Mouse (Mus musculus): ENCODE results near the gene Polr3gl. TPM values are rescaled to one million over a fixed set of nuclear protein-coding genes. Genes with fewer than 3 reads are reported as not detected.

Gene Polr3gl
- polyA plus RNA-seq, 1 experiment = 15.4 TPM

- no peak for TF ChIP-seq GATA1 (IDR thresholded peaks at IDR 0.05; ENCODE audit: borderline replicate concordance, low read length)
- no peak for TF ChIP-seq FLI1 (IDR thresholded peaks at IDR 0.05; ENCODE audit: low read length)
- Histone ChIP-seq H3K27me3 (replicated peaks) (peaks cover under 1% of the 10 kb centered on the region), H3K36me3 (replicated peaks; ENCODE audit: low read length) (no peaks in the 10 kb centered on the region), H3K9me3 (no peaks in the 10 kb centered on the region), H3K4me1 (peaks cover 56% of the 10 kb centered on the region), H3K4me3 (replicated peaks) (no peak overlapping the region)
These were observed 42.1 kb downstream of the Polr3gl start for GRCm38 (mm10) chr3:96551890-96552289.

GRCm38 (mm10) chr3:96551203-96551602, 42.8 kb downstream of the Polr3gl start:
- peak overlapping the region; percentile 50 for H3K4me3 ChIP-seq (replicated peaks)
- H3K4me1 ChIP-seq = peaks cover 55% of the 10 kb centered on the region
- H3K9me3 ChIP-seq = no peaks in the 10 kb centered on the region
- no peaks in the 10 kb centered on the region for H3K36me3 ChIP-seq (replicated peaks; ENCODE audit: low read length)
- TF ChIP-seq GATA1 (IDR thresholded peaks at IDR 0.05; ENCODE audit: borderline replicate concordance, low read length) (no peak), FLI1 (IDR thresholded peaks at IDR 0.05; ENCODE audit: low read length) (no peak)
- H3K27me3 ChIP-seq (replicated peaks) = peaks cover 2% of the 10 kb centered on the region

- peaks cover 49% of the 10 kb centered on the region for H3K4me1 ChIP-seq
- H3K36me3 ChIP-seq (replicated peaks; ENCODE audit: low read length) = no peaks in the 10 kb centered on the region
- H3K4me3 ChIP-seq (replicated peaks) = no peak overlapping the region
- H3K27me3 ChIP-seq (replicated peaks) = peaks cover 4% of the 10 kb centered on the region
- TF ChIP-seq FLI1 (IDR thresholded peaks at IDR 0.05; ENCODE audit: low read length) (no peak), GATA1 (IDR thresholded peaks at IDR 0.05; ENCODE audit: borderline replicate concordance, low read length) (no peak)
- H3K9me3 ChIP-seq = no peaks in the 10 kb centered on the region
These were observed 44.6 kb downstream of the Polr3gl start for GRCm38 (mm10) chr3:96549346-96549745.

- no peak for TF ChIP-seq FLI1 (IDR thresholded peaks at IDR 0.05; ENCODE audit: low read length)
- TF ChIP-seq GATA1 (IDR thresholded peaks at IDR 0.05; ENCODE audit: borderline replicate concordance, low read length) = no peak
- Histone ChIP-seq H3K4me1 (peaks cover 44% of the 10 kb centered on the region), H3K27me3 (replicated peaks) (peaks cover 10% of the 10 kb centered on the region), H3K36me3 (replicated peaks; ENCODE audit: low read length) (no peaks in the 10 kb centered on the region), H3K9me3 (peaks cover 3% of the 10 kb centered on the region), H3K4me3 (replicated peaks) (no peak overlapping the region)
These were observed 45.2 kb downstream of the Polr3gl start for GRCm38 (mm10) chr3:96548824-96549223.

- TF ChIP-seq GATA1 (IDR thresholded peaks at IDR 0.05; ENCODE audit: borderline replicate concordance, low read length) (no peak), FLI1 (IDR thresholded peaks at IDR 0.05; ENCODE audit: low read length) (no peak)
- H3K9me3 ChIP-seq = peaks cover 3% of the 10 kb centered on the region
- H3K27me3 ChIP-seq (replicated peaks) = peaks cover 22% of the 10 kb centered on the region
- H3K4me3 ChIP-seq (replicated peaks) = peak overlapping the region; percentile 71
- H3K4me1 ChIP-seq = peaks cover 38% of the 10 kb centered on the region
- no peaks in the 10 kb centered on the region for H3K36me3 ChIP-seq (replicated peaks; ENCODE audit: low read length)
These were observed 46.5 kb downstream of the Polr3gl start for GRCm38 (mm10) chr3:96547389-96547960.

- H3K4me3 ChIP-seq (replicated peaks) = peak overlapping the region; percentile 16
- peaks cover 26% of the 10 kb centered on the region for H3K27me3 ChIP-seq (replicated peaks)
- peaks cover 36% of the 10 kb centered on the region for H3K4me1 ChIP-seq
- no peaks in the 10 kb centered on the region for H3K36me3 ChIP-seq (replicated peaks; ENCODE audit: low read length)
- TF ChIP-seq FLI1 (IDR thresholded peaks at IDR 0.05; ENCODE audit: low read length) (no peak), GATA1 (IDR thresholded peaks at IDR 0.05; ENCODE audit: borderline replicate concordance, low read length) (no peak)
- peaks cover 3% of the 10 kb centered on the region for H3K9me3 ChIP-seq
These were observed 47.1 kb downstream of the Polr3gl start for GRCm38 (mm10) chr3:96546880-96547279.

- no peak for TF ChIP-seq GATA1 (IDR thresholded peaks at IDR 0.05; ENCODE audit: borderline replicate concordance, low read length)
- no peak for TF ChIP-seq FLI1 (IDR thresholded peaks at IDR 0.05; ENCODE audit: low read length)
- Histone ChIP-seq H3K4me1 (peaks cover 24% of the 10 kb centered on the region), H3K4me3 (replicated peaks) (no peak overlapping the region), H3K9me3 (peaks cover 3% of the 10 kb centered on the region), H3K36me3 (replicated peaks; ENCODE audit: low read length) (no peaks in the 10 kb centered on the region), H3K27me3 (replicated peaks) (peaks cover 33% of the 10 kb centered on the region)
These were observed 48.4 kb downstream of the Polr3gl start for GRCm38 (mm10) chr3:96545565-96545964.

GRCm38 (mm10) chr3:96543345-96543744, 50.6 kb downstream of the Polr3gl start:
- TF ChIP-seq FLI1 (IDR thresholded peaks at IDR 0.05; ENCODE audit: low read length) (no peak), GATA1 (IDR thresholded peaks at IDR 0.05; ENCODE audit: borderline replicate concordance, low read length) (no peak)
- peaks cover 12% of the 10 kb centered on the region for H3K4me1 ChIP-seq
- H3K36me3 ChIP-seq (replicated peaks; ENCODE audit: low read length) = no peaks in the 10 kb centered on the region

GRCm38 (mm10) chr3:96542554-96542953, 51.4 kb downstream of the Polr3gl start:
- Histone ChIP-seq H3K4me1 (peaks cover 6% of the 10 kb centered on the region), H3K36me3 (replicated peaks; ENCODE audit: low read length) (no peaks in the 10 kb centered on the region), H3K9me3 (peaks cover 3% of the 10 kb centered on the region), H3K27me3 (replicated peaks) (peaks cover 35% of the 10 kb centered on the region), H3K4me3 (replicated peaks) (no peak overlapping the region)
- TF ChIP-seq FLI1 (IDR thresholded peaks at IDR 0.05; ENCODE audit: low read length) (no peak), GATA1 (IDR thresholded peaks at IDR 0.05; ENCODE audit: borderline replicate concordance, low read length) (no peak)

More at GRCm38 (mm10) chr3:96543345-96543744, 50.6 kb downstream of the Polr3gl start:
- no peak overlapping the region for H3K4me3 ChIP-seq (replicated peaks)
- H3K27me3 ChIP-seq (replicated peaks) = peaks cover 35% of the 10 kb centered on the region
- H3K9me3 ChIP-seq = peaks cover 3% of the 10 kb centered on the region

GRCm38 (mm10) chr3:96541328-96542078, 52.5 kb downstream of the Polr3gl start:
- Histone ChIP-seq H3K36me3 (replicated peaks; ENCODE audit: low read length) (no peaks in the 10 kb centered on the region), H3K9me3 (peaks cover 3% of the 10 kb centered on the region), H3K4me1 (no peaks in the 10 kb centered on the region), H3K27me3 (replicated peaks) (peaks cover 36% of the 10 kb centered on the region), H3K4me3 (replicated peaks) (no peak overlapping the region)
- TF ChIP-seq FLI1 (IDR thresholded peaks at IDR 0.05; ENCODE audit: low read length) (no peak), GATA1 (IDR thresholded peaks at IDR 0.05; ENCODE audit: borderline replicate concordance, low read length) (no peak)

All from megakaryocyte, embryonic 14.5 days (primary cell).